Mouse (Mus musculus) skeletal muscle tissue, postnatal 0 days (tissue): ENCODE results near the gene Ccdc155. TPM values are rescaled to one million over a fixed set of nuclear protein-coding genes. Genes with fewer than 3 reads are reported as not detected.

Source experiments
- microRNA-seq, 2 experiments: library from miRNA; unstranded; fragments of <30 nt; microRNA quantifications; one replicate each; pipeline ENCODE4; 2016
- polyA plus RNA-seq: library from polyadenylated mRNA; unstranded; fragments of >200 nt; fragmentation: Nextera tagmentation; extraction: Ambion mirVana; gene quantifications from 2 replicates; pipeline ENCODE4 v1.2.1, GENCODE M21; 2015

Gene Ccdc155
- polyA plus RNA-seq: 1.0 and 2.0 TPM in 2 replicates

GRCm38 (mm10) chr7:45204380-45205143, at the start of gene Ccdc155:
TSS of gene Ccdc155 (minus strand) at chr7:45204892.

GRCm38 (mm10) chr7:45240633-45241388, 36.1 kb upstream of the Ccdc155 start, which contains the start of gene Slc6a16:
TSS of gene Slc6a16 (plus strand) at chr7:45241085.

GRCm38 (mm10) chr7:45238723-45239496, 34.2 kb upstream of the Ccdc155 start, which contains the start of gene Cd37:
TSS of gene Cd37 (minus strand) at chr7:45239115.

GRCm38 (mm10) chr7:45215673-45216441, 11.2 kb upstream of the Ccdc155 start, which contains the start of gene Tead2:
TSS of gene Tead2 (plus strand) at chr7:45215753.

GRCm38 (mm10) chr7:45211851-45212251, 7.2 kb upstream of the Ccdc155 start, which contains the start of gene Dkkl1:
TSS of gene Dkkl1 (minus strand) at chr7:45212147.

GRCm38 (mm10) chr7:45180896-45181477, 23.7 kb downstream of the Ccdc155 start, which contains the start of gene Pth2:
TSS of gene Pth2 (plus strand) at chr7:45180995.

GRCm38 (mm10) chr7:45179469-45179868, 25.2 kb downstream of the Ccdc155 start, which contains the start of gene Gfy:
TSS of gene Gfy (minus strand) at chr7:45179569.

GRCm38 (mm10) chr7:45163735-45164490, 40.8 kb downstream of the Ccdc155 start, which contains the start of gene Slc17a7:
TSS of gene Slc17a7 (plus strand) at chr7:45163949.

GRCm38 (mm10) chr7:45154096-45154992, 50.3 kb downstream of the Ccdc155 start, which contains the start of the genes Pih1d1 and Aldh16a1:
TSS of gene Pih1d1 (plus strand) at chr7:45154303.
TSS of gene Aldh16a1 (minus strand) at chr7:45154584.

GRCm38 (mm10) chr7:45135993-45136567, 68.6 kb downstream of the Ccdc155 start, which contains the start of the genes Gm45713 and Flt3l:
TSS of gene Gm45713 (minus strand) at chr7:45136231.
TSS of gene Flt3l (minus strand) at chr7:45136432.

Small RNAs within 50 kb of the gene (microRNA-seq; reads per million reads assigned to microRNA genes)
- 0 reads per million in 2 experiments for gene Mir7055

Other genes with a start within 250 kb of the Ccdc155 start
- 7.1 and 8.2 TPM in 2 replicates for gene Cpt1c, start 230.0 kb downstream of the Ccdc155 start, polyA plus RNA-seq
- 287 and 322 TPM in 2 replicates for gene Prmt1, start 218.3 kb downstream of the Ccdc155 start, polyA plus RNA-seq
- 46.8 and 50.0 TPM in 2 replicates for gene Irf3, start 207.2 kb downstream of the Ccdc155 start, polyA plus RNA-seq
- 24.3 and 26.6 TPM in 2 replicates for gene Bcl2l12, start 206.2 kb downstream of the Ccdc155 start, polyA plus RNA-seq
- 19.9 and 21.5 TPM in 2 replicates for gene Scaf1, start 188.5 kb downstream of the Ccdc155 start, polyA plus RNA-seq
- gene Rras, start 186.9 kb downstream of the Ccdc155 start, polyA plus RNA-seq: 165 and 172 TPM in 2 replicates
- gene Prr12, start 152.0 kb downstream of the Ccdc155 start, polyA plus RNA-seq: 5.4 and 6.6 TPM in 2 replicates
- 44.0 and 45.1 TPM in 2 replicates for gene Nosip, start 142.5 kb downstream of the Ccdc155 start, polyA plus RNA-seq
- gene Prrg2, start 142.2 kb downstream of the Ccdc155 start, polyA plus RNA-seq: 20.2 and 23.5 TPM in 2 replicates
- 177 and 263 TPM in 2 replicates for gene Rcn3, start 112.7 kb downstream of the Ccdc155 start, polyA plus RNA-seq
- gene Fcgrt, start 101.0 kb downstream of the Ccdc155 start, polyA plus RNA-seq: 95.2 and 152 TPM in 2 replicates
- 745 and 781 TPM in 2 replicates for gene Rps11, start 80.5 kb downstream of the Ccdc155 start, polyA plus RNA-seq
- gene Rpl13a, start 76.1 kb downstream of the Ccdc155 start, polyA plus RNA-seq: 925 and 1,005 TPM in 2 replicates
- gene Gm45713, start 68.7 kb downstream of the Ccdc155 start, polyA plus RNA-seq: 0.52 and 0.86 TPM in 2 replicates
- gene Flt3l, start 68.5 kb downstream of the Ccdc155 start, polyA plus RNA-seq: 1.0 and 2.3 TPM in 2 replicates
- gene Pih1d1, start 50.6 kb downstream of the Ccdc155 start, polyA plus RNA-seq: 50.8 and 52.5 TPM in 2 replicates
- gene Aldh16a1, start 50.3 kb downstream of the Ccdc155 start, polyA plus RNA-seq: 18.4 and 21.6 TPM in 2 replicates
- gene Slc17a7, start 40.9 kb downstream of the Ccdc155 start, polyA plus RNA-seq: 0.22 and 0.46 TPM in 2 replicates
- 0.15 TPM in 1 of 2 replicates, not detected in the other for gene Gfy, start 25.3 kb downstream of the Ccdc155 start, polyA plus RNA-seq
- gene Pth2, start 23.9 kb downstream of the Ccdc155 start, polyA plus RNA-seq: not detected in 2 replicates
- gene Dkkl1, start 7.3 kb upstream of the Ccdc155 start, polyA plus RNA-seq: 0.23 and 6.5 TPM in 2 replicates
- gene Tead2, start 10.9 kb upstream of the Ccdc155 start, polyA plus RNA-seq: 28.9 and 29.6 TPM in 2 replicates
- gene Cd37, start 34.2 kb upstream of the Ccdc155 start, polyA plus RNA-seq: 3.6 and 5.9 TPM in 2 replicates
- not detected in 2 replicates for gene Slc6a16, start 36.2 kb upstream of the Ccdc155 start, polyA plus RNA-seq
- gene Slc6a21, start 72.6 kb upstream of the Ccdc155 start, polyA plus RNA-seq: not detected in 2 replicates
- gene Trpm4, start 128.9 kb upstream of the Ccdc155 start, polyA plus RNA-seq: 15.3 and 15.4 TPM in 2 replicates
- 94.0 and 120 TPM in 2 replicates for gene Hrc, start 130.4 kb upstream of the Ccdc155 start, polyA plus RNA-seq
- 3.2 and 4.0 TPM in 2 replicates for gene Ppfia3, start 162.1 kb upstream of the Ccdc155 start, polyA plus RNA-seq
- 1.5 and 2.0 TPM in 2 replicates for gene Lin7b, start 165.7 kb upstream of the Ccdc155 start, polyA plus RNA-seq
- 64.7 and 74.9 TPM in 2 replicates for gene Snrnp70, start 190.8 kb upstream of the Ccdc155 start, polyA plus RNA-seq
- 3.5 and 4.7 TPM in 2 replicates for gene Kcna7, start 200.8 kb upstream of the Ccdc155 start, polyA plus RNA-seq
- 0.09 and 0.17 TPM in 2 replicates for gene Ntf5, start 208.8 kb upstream of the Ccdc155 start, polyA plus RNA-seq
- gene Lhb, start 215.9 kb upstream of the Ccdc155 start, polyA plus RNA-seq: not detected in 2 replicates
- 90.8 and 92.1 TPM in 2 replicates for gene Gys1, start 230.0 kb upstream of the Ccdc155 start, polyA plus RNA-seq
- gene Ruvbl2, start 233.2 kb upstream of the Ccdc155 start, polyA plus RNA-seq: 31.4 and 35.8 TPM in 2 replicates